Mouse (Mus musculus) c-Kit-positive CD71-positive TER-119-negative erythroid progenitor cells, embryonic 14.5 days (primary cell): ENCODE results near the gene Gm40193.
"Not testable (repeated sequence)": the region's sequence is repeated elsewhere in the genome, so short reads cannot be mapped to it uniquely, and the experiment has no call there.

ENCODE experiments used
- DNase-seq: peaks from one replicate; pipeline ENCODE4 v3.0.0-alpha.2; 2013; ENCODE audit warnings: low read depth

The Gm40193 gene

DNA sequence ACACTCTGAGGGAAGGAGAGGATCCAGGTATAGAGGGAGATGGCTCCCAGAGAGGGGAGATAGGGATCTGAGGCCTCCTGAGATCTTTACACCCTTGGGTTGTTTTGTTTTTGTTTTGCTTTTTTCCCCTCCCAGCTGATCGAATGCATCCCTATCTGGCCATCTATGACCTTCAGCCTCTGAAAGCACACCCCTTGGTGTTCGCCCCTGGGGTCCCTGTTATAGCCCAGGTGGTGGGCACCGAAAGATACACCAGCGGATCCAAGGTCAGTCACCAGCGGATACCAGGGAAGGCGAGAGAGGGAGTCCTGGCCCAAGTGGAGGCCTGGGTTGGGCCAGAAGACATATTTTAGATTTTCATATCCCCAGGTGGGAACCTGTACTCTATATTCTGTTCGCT is 8.2 kb upstream of the Gm40193 start:
- no peak for DNase-seq

DNA sequence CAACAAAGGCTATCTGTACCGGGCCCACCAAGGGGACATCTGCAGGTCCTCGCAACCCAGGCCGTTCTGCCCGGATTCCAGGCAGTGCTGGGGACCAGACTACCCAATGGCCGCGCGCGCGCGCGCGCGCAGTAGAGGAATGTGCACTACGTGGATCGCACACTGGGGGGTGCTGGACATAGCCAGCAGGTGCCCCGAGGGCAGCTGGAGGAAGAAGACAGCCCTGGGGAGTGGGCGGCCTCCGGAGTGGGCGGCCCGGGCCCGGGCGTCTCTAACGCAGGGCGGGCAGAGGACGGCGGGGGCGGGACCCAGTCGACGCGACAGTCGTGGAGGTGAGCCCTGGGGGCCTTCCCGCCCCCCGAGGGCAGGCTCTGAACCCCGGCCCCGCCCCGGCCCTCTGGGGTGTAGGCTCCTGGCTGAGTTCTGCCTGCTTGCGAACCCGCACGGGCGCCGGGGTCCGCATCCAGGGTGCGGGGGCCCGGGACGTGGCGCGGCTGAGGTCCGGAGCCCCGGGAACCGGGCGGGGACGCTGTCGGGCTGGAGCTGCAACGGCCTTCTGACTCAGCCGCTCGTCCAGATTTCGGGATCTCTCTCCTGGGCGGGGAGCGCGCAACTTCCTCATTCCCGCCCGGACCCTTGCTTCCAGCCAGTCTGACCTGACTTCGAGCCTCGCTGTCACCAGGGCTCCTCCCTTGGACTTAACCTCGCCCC is 7.3 kb upstream of the Gm40193 start, which contains the start of gene Pld2:
Gene Pld2, plus strand, starts transcription at position 188 of the 711 bp plus-strand sequence.
- peak; percentile 71 for DNase-seq

DNA sequence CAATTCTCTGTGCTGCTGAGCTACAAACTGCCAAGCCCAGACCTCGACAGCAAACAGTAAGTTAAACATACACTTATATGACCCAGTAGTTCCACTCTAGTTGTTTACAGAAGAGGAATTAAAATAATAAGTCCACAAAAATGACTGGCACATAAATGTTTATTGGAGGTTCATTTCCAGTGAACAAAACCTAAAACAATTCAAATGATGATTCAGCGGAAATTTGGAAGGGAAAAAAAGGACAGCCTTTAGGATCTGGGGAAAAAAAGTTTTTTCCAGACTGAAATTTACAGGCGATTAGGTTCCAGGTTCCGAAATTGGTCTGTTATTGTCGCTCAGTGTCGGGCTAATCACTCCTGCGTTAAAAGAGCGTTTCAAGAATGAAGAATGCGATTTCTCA is 6.7 kb upstream of the Gm40193 start:
- DNase-seq: no peak

DNA sequence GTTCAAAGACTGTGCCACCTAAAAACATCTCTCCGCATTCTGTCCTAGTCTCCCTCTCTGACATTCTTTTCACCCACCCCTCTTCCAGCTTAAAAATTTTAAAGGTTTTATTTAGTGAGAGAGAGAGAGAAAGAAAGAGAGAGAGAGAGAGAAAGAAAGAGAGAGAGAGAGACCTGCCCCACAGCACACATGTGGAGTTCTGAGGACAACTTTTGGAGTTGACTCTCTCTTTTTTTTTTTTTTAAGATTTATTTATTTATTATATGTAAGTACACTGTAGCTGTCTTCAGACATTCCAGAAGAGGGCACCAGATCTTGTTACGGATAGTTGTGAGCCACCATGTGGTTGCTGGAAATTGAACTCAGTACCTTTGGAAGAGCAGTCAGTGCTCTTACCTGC is 1.7 kb downstream of the Gm40193 start:
- not testable (repeated sequence) for DNase-seq

DNA sequence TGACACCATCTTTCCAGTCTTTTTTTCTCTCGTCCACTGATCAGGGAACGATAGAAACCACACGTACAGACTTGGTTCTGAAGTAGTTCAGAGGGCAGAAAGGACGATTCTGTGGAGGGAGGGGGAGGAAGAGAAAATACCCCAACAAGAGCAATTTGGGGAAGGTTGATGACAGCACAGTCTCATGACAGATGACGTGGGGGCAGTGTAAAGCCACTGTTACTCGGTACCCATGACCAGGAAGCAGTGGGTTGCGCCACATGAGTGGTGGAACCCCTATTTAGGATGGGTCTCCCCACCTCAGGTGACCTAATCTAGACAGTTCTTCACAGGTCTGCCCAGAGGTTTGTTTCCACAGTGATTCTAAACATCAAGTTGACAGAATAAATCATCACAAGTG is 4.1 kb downstream of the Gm40193 start:
- no peak for DNase-seq

DNA sequence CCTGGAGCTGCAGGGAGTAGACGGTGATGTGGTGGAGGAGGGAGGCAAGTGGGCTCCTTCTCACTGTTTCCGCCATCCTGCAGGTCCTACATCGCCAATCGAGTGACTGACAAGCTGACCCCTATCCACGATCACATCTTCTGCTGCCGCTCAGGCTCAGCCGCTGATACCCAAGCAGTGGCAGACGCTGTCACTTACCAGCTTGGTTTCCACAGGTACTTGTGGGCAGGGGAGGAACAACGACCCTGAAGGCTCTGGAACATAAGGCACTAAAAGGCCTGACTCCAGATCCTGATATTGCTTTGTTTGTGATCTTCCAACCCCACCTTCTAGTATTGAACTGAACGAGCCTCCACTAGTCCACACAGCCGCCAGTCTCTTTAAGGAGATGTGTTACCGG is 6.5 kb downstream of the Gm40193 start:
- DNase-seq: no peak

DNA sequence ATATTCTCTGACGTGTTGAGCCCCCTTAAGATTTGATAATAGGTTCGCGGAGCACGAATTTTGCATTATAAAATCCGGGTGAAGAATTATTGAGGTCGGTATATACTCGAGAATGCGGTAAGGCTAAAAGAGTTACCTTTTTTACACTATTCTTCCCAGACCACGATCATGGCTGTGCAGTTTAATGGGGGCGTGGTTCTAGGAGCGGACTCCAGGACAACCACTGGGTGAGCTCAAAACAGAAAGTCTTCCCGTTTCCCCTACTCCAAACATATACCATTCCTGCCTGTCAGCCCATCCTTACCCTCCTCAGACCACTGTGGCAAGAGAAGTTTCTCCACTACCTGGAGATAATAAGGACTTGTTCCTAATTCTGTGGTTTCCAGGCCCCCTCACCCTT is 7.0 kb downstream of the Gm40193 start:
- DNase-seq: no peak

DNA sequence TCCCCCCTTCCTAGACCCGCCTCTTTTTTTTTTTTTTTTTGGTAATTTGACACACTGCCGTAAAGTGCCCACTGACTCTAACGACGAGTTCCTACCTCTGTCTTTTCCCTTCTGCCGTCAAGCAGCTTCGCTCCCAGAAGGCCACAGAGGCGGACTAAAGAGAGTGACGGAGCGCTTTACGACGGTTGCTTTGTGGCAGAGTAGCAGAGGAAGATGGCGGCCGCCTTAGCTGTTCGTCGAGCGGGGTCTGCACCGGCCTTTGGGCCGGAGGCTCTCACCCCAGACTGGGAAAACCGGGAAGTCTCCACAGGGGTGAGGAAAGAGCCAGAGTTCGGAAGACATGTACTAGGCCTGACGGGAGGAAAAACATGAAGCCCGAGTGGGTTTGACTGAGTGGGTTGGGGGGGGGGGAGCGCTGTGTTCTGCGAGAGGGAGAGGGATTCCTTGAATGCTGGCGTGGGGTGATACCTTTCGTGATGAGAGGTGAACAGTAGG is 7.5 kb downstream of the Gm40193 start, which contains the start of gene Psmb6:
Gene Psmb6, plus strand, starts transcription at position 184 of the 495 bp plus-strand sequence.
- DNase-seq: peak; percentile 96

DNA sequence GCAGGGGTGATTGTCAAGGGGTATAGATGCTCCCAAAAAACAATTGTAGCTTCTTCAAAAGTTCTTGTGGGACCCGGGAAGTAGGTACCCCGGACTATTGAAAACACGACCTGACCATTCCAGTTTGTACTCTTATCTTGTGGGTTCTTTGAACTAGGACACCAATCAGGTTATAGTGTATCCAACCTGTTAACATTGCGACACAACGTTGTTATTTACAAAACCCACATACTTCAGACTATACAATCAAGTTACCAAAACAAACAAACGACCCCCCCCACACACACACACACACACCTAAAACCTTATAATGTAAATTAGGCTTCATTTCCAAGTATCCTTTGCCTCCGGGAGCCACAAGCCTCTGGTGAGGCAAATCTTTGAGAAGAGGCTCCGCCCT is 8.0 kb downstream of the Gm40193 start:
- no peak for DNase-seq

DNA sequence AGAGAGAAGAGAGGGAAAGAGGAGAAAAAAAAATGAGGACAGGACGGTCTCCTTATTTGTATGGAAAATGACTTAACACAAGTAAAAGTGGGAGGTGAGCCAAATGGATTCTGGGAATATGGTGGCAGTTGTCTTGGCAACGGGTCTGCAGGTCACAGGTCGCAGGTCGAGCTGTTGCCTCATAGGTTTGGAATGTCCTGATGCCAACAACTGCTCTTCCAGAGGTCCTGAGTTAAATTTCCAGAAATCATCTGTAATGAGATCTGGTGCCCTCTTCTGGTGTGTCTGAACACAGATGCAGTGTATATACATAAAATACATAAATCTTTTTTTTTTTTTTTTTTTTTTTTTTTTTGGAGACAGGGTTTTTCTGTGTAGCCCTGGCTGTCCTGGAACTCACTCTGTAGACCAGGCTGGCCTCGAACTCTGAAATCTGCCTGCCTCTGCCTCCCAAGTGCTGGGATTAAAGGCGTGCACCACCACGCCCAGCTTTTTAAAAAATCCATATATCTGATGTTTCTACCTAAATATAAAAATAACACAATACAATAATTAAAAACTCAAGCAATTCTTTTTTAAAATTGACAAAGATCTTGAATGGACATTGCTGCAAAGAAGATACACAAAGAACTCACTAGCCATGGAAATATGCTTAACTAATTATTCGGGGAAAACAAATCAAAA is 9.3 kb downstream of the Gm40193 start:
- not testable (repeated sequence) for DNase-seq

DNA sequence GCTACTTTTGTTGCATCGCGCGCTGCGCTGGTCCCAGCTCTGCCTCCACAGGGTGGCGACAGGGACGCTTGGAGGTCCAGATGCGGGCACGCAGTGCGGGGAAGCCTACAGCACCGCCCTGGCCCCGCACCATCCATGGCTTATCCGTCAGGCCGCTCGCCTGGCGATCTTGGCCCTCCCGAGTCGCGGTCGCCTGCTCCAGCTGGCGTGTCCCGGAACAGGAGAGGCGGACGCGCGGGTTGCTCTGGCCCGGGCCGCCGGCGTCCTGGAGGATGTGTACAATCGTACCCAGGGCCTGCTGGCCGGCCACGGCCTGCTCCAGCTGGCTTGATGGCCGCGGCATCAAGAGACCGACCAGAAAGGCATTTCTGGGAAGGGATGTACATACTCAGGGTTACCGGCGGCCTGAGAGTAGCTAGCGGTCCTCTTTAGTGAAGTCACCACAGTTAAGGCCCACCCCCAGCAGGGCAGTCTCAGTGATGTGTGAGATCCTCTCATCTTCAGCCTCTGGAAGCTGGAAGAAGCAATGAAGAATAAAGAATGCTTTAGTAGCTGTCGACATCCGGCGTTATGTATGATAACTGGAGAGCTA is 12.5 kb downstream of the Gm40193 start:
- DNase-seq: no peak

DNA sequence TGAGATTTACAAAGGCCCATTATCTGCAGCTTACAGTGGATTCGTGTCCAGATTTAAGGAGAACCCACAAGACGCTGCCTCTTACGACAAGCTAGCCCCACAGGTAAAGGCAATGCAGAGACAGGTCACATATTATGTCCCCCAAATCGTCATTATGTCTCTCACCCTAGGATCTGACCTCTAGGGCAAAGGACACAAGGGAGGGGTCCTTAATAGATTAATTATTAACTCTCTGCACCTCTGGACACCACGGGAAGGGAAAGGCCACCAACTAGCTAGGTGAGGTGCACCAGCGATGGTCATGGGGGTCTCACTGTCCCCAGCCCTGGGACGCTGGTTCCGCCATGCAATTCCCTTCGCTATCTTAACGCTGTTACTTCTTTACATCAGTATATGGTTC is 13.8 kb downstream of the Gm40193 start, which contains the start of gene Gltpd2:
Gene Gltpd2, plus strand, starts transcription at position 274 of the 400 bp plus-strand sequence.
- DNase-seq: no peak

DNA sequence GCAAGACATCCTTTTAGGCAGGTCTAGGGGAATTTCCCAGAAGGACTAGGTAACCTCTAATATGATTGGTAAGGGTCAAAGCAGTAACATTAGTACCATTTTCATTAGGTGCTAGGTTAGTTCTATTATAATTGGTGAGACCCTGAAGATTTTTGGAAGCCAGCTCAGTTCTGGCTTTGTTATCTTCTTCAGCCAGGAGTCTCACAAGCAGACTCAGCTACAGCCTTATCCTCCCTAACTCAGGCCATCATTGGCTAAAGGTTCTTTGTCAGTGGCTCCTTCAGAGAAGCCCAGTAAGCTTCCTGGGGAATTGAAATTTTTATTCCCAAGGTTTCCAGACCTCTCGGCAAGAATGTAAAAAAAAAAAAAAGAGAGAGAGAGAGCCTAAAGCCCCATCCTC is 14.3 kb downstream of the Gm40193 start:
- no peak for DNase-seq

DNA sequence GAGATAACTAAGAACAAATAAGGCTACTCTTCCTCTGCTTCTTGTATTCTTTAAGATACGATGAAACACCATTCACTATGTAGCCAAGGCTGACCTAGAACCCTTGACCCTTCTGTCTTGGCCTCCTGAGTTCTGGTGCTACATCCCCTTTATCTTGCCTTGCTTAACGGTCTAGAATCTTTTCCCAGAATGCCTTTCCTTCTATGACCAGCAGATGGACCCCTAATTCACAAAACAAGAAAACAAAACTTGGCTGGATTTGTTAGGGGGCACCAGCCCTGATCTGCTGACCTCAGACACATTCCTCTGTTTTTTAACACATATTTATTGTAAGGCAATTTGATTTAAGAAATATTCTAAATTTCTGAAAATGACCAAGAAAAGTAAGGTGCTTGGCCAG is 16.4 kb downstream of the Gm40193 start:
- DNase-seq: no peak

DNA sequence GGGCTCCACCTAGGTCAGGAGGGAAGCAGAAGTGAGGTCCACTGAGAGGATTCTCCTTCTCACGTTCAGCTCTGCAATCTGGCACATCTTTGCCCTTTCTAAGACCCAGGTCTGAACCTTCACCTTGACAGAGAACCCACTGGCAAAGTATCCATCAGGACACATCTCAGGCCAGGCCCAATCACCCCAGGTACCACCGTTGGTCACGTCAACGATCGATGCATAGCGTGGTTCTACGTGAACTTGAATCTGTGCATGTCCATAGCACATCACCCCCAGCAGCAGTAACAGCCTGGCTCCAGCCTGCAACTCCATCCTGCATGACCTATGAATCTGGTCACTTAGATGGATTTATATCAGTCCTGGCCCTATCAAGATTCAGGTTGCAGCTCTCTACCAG is 18.5 kb downstream of the Gm40193 start, which contains the start of gene Vmo1:
Gene Vmo1, minus strand, starts transcription at position 329 of the 400 bp plus-strand sequence.
- DNase-seq: no peak

DNA sequence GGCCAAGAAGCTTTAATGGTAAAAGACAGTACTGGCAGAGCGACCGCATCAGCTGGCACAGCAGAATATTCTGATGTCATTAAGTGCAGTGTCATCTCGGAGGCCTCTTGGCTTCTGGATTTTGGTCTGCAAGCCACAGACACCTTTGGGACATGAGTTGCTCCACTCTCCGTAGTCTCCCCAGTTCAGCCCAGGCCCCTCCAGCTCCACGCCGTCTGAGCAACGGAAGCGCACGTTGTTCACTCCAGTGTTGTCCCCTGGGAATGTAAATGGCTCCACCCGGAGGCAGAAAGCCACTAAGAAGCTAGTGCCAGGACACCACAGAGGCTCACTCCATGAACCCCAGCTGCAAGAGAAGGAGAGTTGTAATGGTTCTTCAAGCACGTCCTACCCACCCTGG is 19.2 kb downstream of the Gm40193 start:
- DNase-seq: no peak

DNA sequence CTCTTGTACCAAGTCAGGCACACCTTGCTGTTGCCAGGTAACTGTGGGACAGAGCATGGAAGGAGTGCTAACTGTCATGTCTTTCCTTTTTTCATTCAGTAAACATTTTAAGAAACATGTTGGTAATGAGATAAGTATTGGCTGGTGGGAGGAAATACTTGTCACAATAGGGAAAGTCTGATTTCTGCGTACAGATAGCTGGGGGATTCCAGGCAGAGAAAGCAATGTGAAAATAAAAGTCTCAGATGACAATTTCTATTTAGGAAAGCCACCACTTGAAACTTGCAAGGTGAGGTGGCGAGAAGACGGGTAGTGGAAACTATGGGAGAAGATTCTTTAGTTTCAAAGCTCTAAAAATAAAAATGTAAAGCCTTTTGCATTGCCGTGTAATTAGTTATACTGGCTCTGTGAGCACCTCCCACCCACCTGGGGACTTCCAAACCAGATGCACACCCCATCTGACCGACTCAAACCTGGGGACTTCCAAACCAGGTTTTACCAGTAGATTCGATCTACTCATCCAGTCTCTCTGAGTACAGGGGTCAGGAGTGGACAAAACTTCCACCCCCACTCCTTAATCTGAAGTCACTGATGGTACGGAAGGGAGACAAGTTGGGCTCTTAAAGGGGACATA is 19.9 kb downstream of the Gm40193 start:
- DNase-seq: no peak

DNA sequence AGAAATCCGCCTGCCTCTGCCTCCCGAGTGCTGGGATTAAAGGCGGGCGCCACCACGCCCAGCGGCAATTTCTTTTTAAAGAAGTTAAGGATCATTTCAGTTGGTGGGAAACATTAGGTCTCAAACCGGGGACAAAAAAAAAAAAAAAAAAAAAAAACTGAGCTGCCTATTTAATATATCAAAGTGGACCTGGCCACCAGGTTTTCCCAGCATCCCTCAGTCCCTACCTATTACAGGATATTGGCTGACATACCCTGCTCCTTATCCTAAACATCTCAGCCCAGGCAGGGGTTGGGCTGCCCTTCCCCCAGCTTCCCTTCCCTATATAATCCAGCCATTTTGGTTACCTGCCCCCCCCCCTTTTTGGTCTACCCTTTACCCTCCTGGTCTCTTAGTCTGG is 20.9 kb downstream of the Gm40193 start:
- DNase-seq: no peak

DNA sequence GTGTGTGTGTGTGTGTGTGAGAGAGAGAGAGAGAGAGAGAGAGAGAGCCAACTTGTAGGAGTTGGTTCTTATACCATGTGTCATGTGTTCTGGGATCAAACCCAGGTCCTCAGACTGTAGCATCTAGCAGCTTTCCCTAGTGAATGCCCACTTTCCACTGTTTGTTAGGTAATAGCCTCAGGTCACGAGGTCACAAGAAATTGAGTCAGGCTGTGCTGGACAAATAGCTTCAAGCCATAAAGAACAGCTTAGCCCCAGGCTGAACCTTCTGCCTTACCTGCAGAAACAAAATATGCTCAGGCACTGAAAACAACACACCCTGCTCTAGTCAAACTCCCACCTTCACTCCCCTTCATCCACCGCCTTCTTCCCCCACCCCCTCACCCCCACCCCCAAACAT is 21.5 kb downstream of the Gm40193 start:
- DNase-seq: no peak

DNA sequence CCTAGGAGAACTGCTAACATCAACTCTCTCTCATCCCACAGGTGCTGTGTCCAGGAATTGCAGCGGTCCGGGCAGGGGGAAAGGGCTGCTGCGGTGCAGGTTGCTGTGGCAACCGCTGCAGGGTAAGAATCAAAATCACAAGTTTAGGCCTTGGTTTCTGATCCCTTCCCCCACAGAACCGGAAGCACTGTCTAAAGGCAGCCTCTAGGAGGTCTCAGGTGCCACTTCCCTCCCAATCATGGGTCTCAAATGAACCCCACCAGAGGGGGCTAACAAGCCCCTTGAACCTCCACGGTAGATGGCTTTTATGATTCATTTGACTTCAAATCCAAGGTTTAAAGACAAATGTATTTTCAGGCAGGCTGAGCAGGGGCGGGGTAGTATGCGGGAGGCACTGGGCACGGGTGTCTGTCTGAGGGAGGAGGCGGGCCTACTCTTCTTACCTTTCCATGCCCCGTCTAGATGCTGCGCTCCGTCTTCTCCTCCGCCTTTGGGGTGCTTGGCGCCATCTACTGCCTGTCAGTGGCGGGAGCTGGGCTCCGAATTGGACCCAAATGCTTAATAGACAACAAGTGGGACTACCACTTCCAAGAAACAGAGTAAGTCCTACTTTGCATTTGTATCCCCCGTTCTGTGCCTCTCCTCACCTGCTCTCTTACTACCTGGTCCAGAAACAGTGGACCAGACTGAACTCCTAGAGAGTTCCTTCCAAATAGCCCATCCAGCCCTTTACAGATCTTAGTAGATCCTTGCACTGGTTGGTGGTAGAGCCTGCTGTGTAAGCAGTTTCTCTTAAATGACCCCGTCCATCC is 22.8 kb downstream of the Gm40193 start:
- no peak for DNase-seq

DNA sequence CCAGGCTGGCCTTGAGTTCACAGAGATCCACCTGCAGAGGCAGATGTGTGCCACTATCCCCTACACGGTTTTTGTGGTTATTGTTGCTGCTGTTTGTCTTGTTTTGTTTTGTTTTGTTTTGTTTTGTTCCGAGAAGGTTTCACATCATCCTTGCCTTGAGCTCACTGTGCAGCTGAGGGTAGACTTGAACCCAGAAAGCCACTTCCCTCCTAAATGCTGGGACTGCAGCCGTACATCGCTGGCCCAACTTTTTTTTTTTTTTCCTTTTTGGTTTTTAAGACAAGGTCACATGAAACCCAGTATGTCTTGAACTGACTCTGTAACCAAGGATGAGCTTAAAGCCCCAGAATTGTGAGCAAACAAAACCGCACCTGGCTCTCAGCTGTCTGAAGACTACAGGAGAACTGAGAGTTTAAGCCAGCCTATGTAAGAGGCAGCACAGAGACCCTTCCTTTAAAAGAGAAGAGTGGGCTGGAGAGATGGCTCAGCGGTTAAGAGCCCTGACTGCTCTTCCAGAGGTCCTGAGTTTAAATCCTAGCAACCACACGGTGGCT is 25.7 kb downstream of the Gm40193 start:
- DNase-seq: no peak
